Mouse (Mus musculus): ENCODE data around the gene Slit3. TPM values are rescaled to one million over a fixed set of nuclear protein-coding genes. Genes with fewer than 3 reads are reported as not detected.

The Slit3 gene
- total and polyA plus RNA-seq, 3 experiments, result not detected

- Histone ChIP-seq H3K79me2 (ENCODE audit: control insufficient read depth, insufficient read depth, low read length, poor library complexity) (no peaks in the 10 kb centered on the region), H3K36me3 (ENCODE audit: control insufficient read depth in 1 of 2, insufficient read depth in 2 of 2, low read length in 2 of 2) (no peaks in the 10 kb centered on the region), H3K27ac (ENCODE audit: control insufficient read depth, low read depth, low read length) (no peak overlapping the region), H3K27me3 (ENCODE audit: control insufficient read depth in 1 of 2, insufficient read depth in 2 of 2, low read length in 2 of 2) (no peaks in the 10 kb centered on the region; a peak in 1 of 4 replicates), H3K4me1 (ENCODE audit: control insufficient read depth in 1 of 2, insufficient read depth in 2 of 2, low read length in 2 of 2) (no peaks in the 10 kb centered on the region), H3K4me3 (ENCODE audit: control insufficient read depth in 1 of 2, insufficient read depth in 1 of 2, low read depth in 2 of 2, low read length in 2 of 2) (no peak overlapping the region), H3K9ac (ENCODE audit: control insufficient read depth, low read depth, low read length, poor library complexity, severe bottlenecking) (no peak overlapping the region), H3K9me3 (replicated peaks; ENCODE audit: insufficient read depth, low read length) (no peaks in the 10 kb centered on the region)
- no peak for DNase-seq (ENCODE audit: low read depth, low spot score)
- TF ChIP-seq MEF2A (IDR thresholded peaks at IDR 0.05; ENCODE audit: extremely low read depth, insufficient replicate concordance, low read depth, low read length, poor library complexity, severe bottlenecking) (no peak), USF2 (IDR thresholded peaks at IDR 0.05; ENCODE audit: borderline replicate concordance in 1 of 2, insufficient read depth in 1 of 2, low read depth in 1 of 2, low read length in 2 of 2) (no peak), RAD21 (IDR thresholded peaks at IDR 0.05; ENCODE audit: low read depth, low read length) (no peak), POLR2A (IDR thresholded peaks at IDR 0.05; ENCODE audit: control insufficient read depth in 1 of 2, insufficient read depth in 1 of 2, low read depth in 1 of 2, low read length in 2 of 2, poor library complexity in 1 of 2) (no peak), ETS1 (IDR thresholded peaks at IDR 0.05; ENCODE audit: low read depth, low read length) (no peak), POLR2AphosphoS2 (IDR thresholded peaks at IDR 0.05; ENCODE audit: low read length) (no peak)
Observed at GRCm38 (mm10) chr11:35388471-35388870, 267.4 kb downstream of the Slit3 start.

- H3K27ac ChIP-seq (ENCODE audit: control insufficient read depth, low read depth, low read length), result no peak overlapping the region
- H3K9ac ChIP-seq (ENCODE audit: control insufficient read depth, low read depth, low read length, poor library complexity, severe bottlenecking), result no peak overlapping the region
Observed at GRCm38 (mm10) chr11:35389341-35389740, 268.3 kb downstream of the Slit3 start.

GRCm38 (mm10) chr11:35389780-35390435 lies 268.9 kb downstream of the Slit3 start:
- TF ChIP-seq POLR2AphosphoS5 (IDR thresholded peaks at IDR 0.05; ENCODE audit: borderline replicate concordance, low read depth, low read length), result no peak
- TF ChIP-seq MAX (IDR thresholded peaks at IDR 0.05; ENCODE audit: low read length), result no peak
- H3K9ac ChIP-seq (ENCODE audit: control insufficient read depth, low read depth, low read length, poor library complexity, severe bottlenecking), result no peak overlapping the region
- no peaks in the 10 kb centered on the region for H3K4me1 ChIP-seq (ENCODE audit: control insufficient read depth in 1 of 2, insufficient read depth in 2 of 2, low read length in 2 of 2)
- no peak for DNase-seq (ENCODE audit: low read depth, low spot score)
- H3K9me3 ChIP-seq (replicated peaks; ENCODE audit: insufficient read depth, low read length), result no peaks in the 10 kb centered on the region
- H3K36me3 ChIP-seq (ENCODE audit: control insufficient read depth in 1 of 2, insufficient read depth in 2 of 2, low read length in 2 of 2), result no peaks in the 10 kb centered on the region
- no peak overlapping the region for H3K4me3 ChIP-seq (ENCODE audit: control insufficient read depth in 1 of 2, insufficient read depth in 1 of 2, low read depth in 2 of 2, low read length in 2 of 2)
- no peaks in the 10 kb centered on the region for H3K79me2 ChIP-seq (ENCODE audit: control insufficient read depth, insufficient read depth, low read length, poor library complexity)
- H3K27me3 ChIP-seq (ENCODE audit: control insufficient read depth in 1 of 2, insufficient read depth in 2 of 2, low read length in 2 of 2), result no peaks in the 10 kb centered on the region; a peak in 1 of 4 replicates
- no peak overlapping the region for H3K27ac ChIP-seq (ENCODE audit: control insufficient read depth, low read depth, low read length)

More at GRCm38 (mm10) chr11:35389341-35389740, 268.3 kb downstream of the Slit3 start:
- TF ChIP-seq ELF1 (IDR thresholded peaks at IDR 0.05; ENCODE audit: low read depth, low read length) (no peak), UBTF (IDR thresholded peaks at IDR 0.05; ENCODE audit: borderline replicate concordance, insufficient read depth, low read depth, low read length) (no peak), RAD21 (IDR thresholded peaks at IDR 0.05; ENCODE audit: low read depth, low read length) (no peak), HCFC1 (IDR thresholded peaks at IDR 0.05; ENCODE audit: low read depth, low read length) (no peak), CHD1 (IDR thresholded peaks at IDR 0.05; ENCODE audit: low read depth, low read length) (no peak), MYC (IDR thresholded peaks at IDR 0.05; ENCODE audit: low read depth, low read length) (no peak), GATA1 (IDR thresholded peaks at IDR 0.05; ENCODE audit: low read depth, low read length) (no peak), MEF2A (IDR thresholded peaks at IDR 0.05; ENCODE audit: extremely low read depth, insufficient replicate concordance, low read depth, low read length, poor library complexity, severe bottlenecking) (no peak), SIN3A (IDR thresholded peaks at IDR 0.05; ENCODE audit: low read length) (no peak)
- Histone ChIP-seq H3K4me1 (ENCODE audit: control insufficient read depth in 1 of 2, insufficient read depth in 2 of 2, low read length in 2 of 2) (no peaks in the 10 kb centered on the region), H3K9me3 (replicated peaks; ENCODE audit: insufficient read depth, low read length) (no peaks in the 10 kb centered on the region), H3K79me2 (ENCODE audit: control insufficient read depth, insufficient read depth, low read length, poor library complexity) (no peaks in the 10 kb centered on the region), H3K36me3 (ENCODE audit: control insufficient read depth in 1 of 2, insufficient read depth in 2 of 2, low read length in 2 of 2) (no peaks in the 10 kb centered on the region), H3K27me3 (ENCODE audit: control insufficient read depth in 1 of 2, insufficient read depth in 2 of 2, low read length in 2 of 2) (no peaks in the 10 kb centered on the region; a peak in 1 of 4 replicates), H3K4me3 (ENCODE audit: control insufficient read depth in 1 of 2, insufficient read depth in 1 of 2, low read depth in 2 of 2, low read length in 2 of 2) (no peak overlapping the region)
- no peak for DNase-seq (ENCODE audit: low read depth, low spot score)

All from MEL (cell line).